Mouse (Mus musculus): ENCODE measurements around the gene Celf5. TPM values are rescaled to one million over a fixed set of nuclear protein-coding genes. Genes with fewer than 3 reads are reported as not detected.

The Celf5 gene
- total and polyA plus RNA-seq, 2 experiments from 2014 or later, result 0.07 TPM; not detected in 1

GRCm38 (mm10) chr10:81494260-81495041 is 11.9 kb upstream of the Celf5 start:
- Histone ChIP-seq H3K36me3 (replicated peaks; ENCODE audit: control insufficient read depth, insufficient read depth, low read length) (peaks cover 34% of the 10 kb centered on the region), H3K4me1 (ENCODE audit: control insufficient read depth, insufficient read depth) (peaks cover 13% of the 10 kb centered on the region), H3K9ac (replicated peaks; ENCODE audit: low read depth, low read length) (no peak overlapping the region; the same call in 1 of the 2 replicates), H3K27ac (ENCODE audit: low read depth) (no peak overlapping the region), H3K4me3 (ENCODE audit: low read depth, low read length) (no peak overlapping the region), H3K9me3 (replicated peaks; ENCODE audit: control insufficient read depth, low read length) (no peaks in the 10 kb centered on the region), H3K27me3 (ENCODE audit: control insufficient read depth, insufficient read depth, low read length) (no peaks in the 10 kb centered on the region), H3K4me2 (ENCODE audit: low read depth, low read length) (peak overlapping the region; percentile 97; the same call in 1 of the 2 replicates)
- DNase-seq (ENCODE audit: low spot score) (no peak), ATAC-seq (ENCODE audit: insufficient read depth, low read depth) (no peak)
- 82% methylated on average over 11 of the region's 11 CpGs for whole genome bisulfite sequencing
- no peak for TF ChIP-seq EP300 (IDR thresholded peaks at IDR 0.05; ENCODE audit: low read depth)
- TF ChIP-seq CTCF (IDR thresholded peaks at IDR 0.05; ENCODE audit: low read depth), result no peak

- TF ChIP-seq EP300 (IDR thresholded peaks at IDR 0.05; ENCODE audit: low read depth), result no peak
- peak; percentile 26; the same call in 1 of the 2 replicates for TF ChIP-seq CTCF (IDR thresholded peaks at IDR 0.05; ENCODE audit: low read depth)
- peaks cover 13% of the 10 kb centered on the region for H3K4me1 ChIP-seq (ENCODE audit: control insufficient read depth, insufficient read depth)
- WGBS, result 76% methylated on average over 8 of the region's 8 CpGs
These were observed 11.2 kb upstream of the Celf5 start for GRCm38 (mm10) chr10:81493601-81494220.

GRCm38 (mm10) chr10:81492606-81493240 is 10.2 kb upstream of the Celf5 start:
- Histone ChIP-seq H3K27me3 (ENCODE audit: control insufficient read depth, insufficient read depth, low read length) (no peaks in the 10 kb centered on the region), H3K4me3 (ENCODE audit: low read depth, low read length) (no peak overlapping the region), H3K9me3 (replicated peaks; ENCODE audit: control insufficient read depth, low read length) (no peaks in the 10 kb centered on the region), H3K9ac (replicated peaks; ENCODE audit: low read depth, low read length) (no peak overlapping the region), H3K4me2 (ENCODE audit: low read depth, low read length) (no peak overlapping the region), H3K27ac (ENCODE audit: low read depth) (no peak overlapping the region), H3K4me1 (ENCODE audit: control insufficient read depth, insufficient read depth) (peaks cover 21% of the 10 kb centered on the region), H3K36me3 (replicated peaks; ENCODE audit: control insufficient read depth, insufficient read depth, low read length) (peaks cover 52% of the 10 kb centered on the region)
- ATAC-seq (ENCODE audit: insufficient read depth, low read depth) (no peak), DNase-seq (ENCODE audit: low spot score) (no peak)
- TF ChIP-seq EP300 (IDR thresholded peaks at IDR 0.05; ENCODE audit: low read depth) (no peak), CTCF (IDR thresholded peaks at IDR 0.05; ENCODE audit: low read depth) (no peak)
- WGBS, result 87% methylated on average over 11 of the region's 11 CpGs

More at GRCm38 (mm10) chr10:81493601-81494220, 11.2 kb upstream of the Celf5 start:
- H3K9ac ChIP-seq (replicated peaks; ENCODE audit: low read depth, low read length), result no peak overlapping the region
- no peak overlapping the region for H3K4me3 ChIP-seq (ENCODE audit: low read depth, low read length)
- DNase-seq (ENCODE audit: low spot score) (no peak), ATAC-seq (ENCODE audit: insufficient read depth, low read depth) (no peak)
- no peak overlapping the region for H3K4me2 ChIP-seq (ENCODE audit: low read depth, low read length)
- H3K27ac ChIP-seq (ENCODE audit: low read depth), result no peak overlapping the region
- no peaks in the 10 kb centered on the region for H3K27me3 ChIP-seq (ENCODE audit: control insufficient read depth, insufficient read depth, low read length)
- H3K36me3 ChIP-seq (replicated peaks; ENCODE audit: control insufficient read depth, insufficient read depth, low read length), result peaks cover 42% of the 10 kb centered on the region
- no peaks in the 10 kb centered on the region for H3K9me3 ChIP-seq (replicated peaks; ENCODE audit: control insufficient read depth, low read length)

- DNase-seq (ENCODE audit: low spot score) (no peak), ATAC-seq (ENCODE audit: insufficient read depth, low read depth) (no peak)
- H3K27me3 ChIP-seq (ENCODE audit: control insufficient read depth, insufficient read depth, low read length), result no peaks in the 10 kb centered on the region
- H3K4me2 ChIP-seq (ENCODE audit: low read depth, low read length), result no peak overlapping the region
- no peak overlapping the region for H3K9ac ChIP-seq (replicated peaks; ENCODE audit: low read depth, low read length)
- 91% methylated on average over 9 of the region's 9 CpGs for WGBS
- peaks cover 66% of the 10 kb centered on the region for H3K36me3 ChIP-seq (replicated peaks; ENCODE audit: control insufficient read depth, insufficient read depth, low read length)
- H3K4me3 ChIP-seq (ENCODE audit: low read depth, low read length), result no peak overlapping the region
- H3K9me3 ChIP-seq (replicated peaks; ENCODE audit: control insufficient read depth, low read length), result no peaks in the 10 kb centered on the region
- TF ChIP-seq EP300 (IDR thresholded peaks at IDR 0.05; ENCODE audit: low read depth) (no peak), CTCF (IDR thresholded peaks at IDR 0.05; ENCODE audit: low read depth) (no peak)
- H3K27ac ChIP-seq (ENCODE audit: low read depth), result no peak overlapping the region
- peaks cover 23% of the 10 kb centered on the region for H3K4me1 ChIP-seq (ENCODE audit: control insufficient read depth, insufficient read depth)
These were observed 8.5 kb upstream of the Celf5 start for GRCm38 (mm10) chr10:81491018-81491417.

- TF ChIP-seq CTCF (IDR thresholded peaks at IDR 0.05; ENCODE audit: low read depth) (no peak), EP300 (IDR thresholded peaks at IDR 0.05; ENCODE audit: low read depth) (no peak)
- Histone ChIP-seq H3K4me1 (ENCODE audit: control insufficient read depth, insufficient read depth) (peaks cover 15% of the 10 kb centered on the region), H3K27ac (ENCODE audit: low read depth) (no peak overlapping the region), H3K4me2 (ENCODE audit: low read depth, low read length) (no peak overlapping the region), H3K36me3 (replicated peaks; ENCODE audit: control insufficient read depth, insufficient read depth, low read length) (peaks cover 66% of the 10 kb centered on the region), H3K27me3 (ENCODE audit: control insufficient read depth, insufficient read depth, low read length) (no peaks in the 10 kb centered on the region), H3K9me3 (replicated peaks; ENCODE audit: control insufficient read depth, low read length) (no peaks in the 10 kb centered on the region), H3K9ac (replicated peaks; ENCODE audit: low read depth, low read length) (no peak overlapping the region), H3K4me3 (ENCODE audit: low read depth, low read length) (no peak overlapping the region)
- ATAC-seq (ENCODE audit: insufficient read depth, low read depth) (no peak), DNase-seq (ENCODE audit: low spot score) (no peak)
- 80% methylated on average over 14 of the region's 14 CpGs for WGBS
These were observed 7.4 kb upstream of the Celf5 start for GRCm38 (mm10) chr10:81489941-81490340.
